Mouse (Mus musculus) heart, postnatal 0 days (tissue): ENCODE data around the gene Adamts12.

Experiments
- CTCF ChIP-seq: IDR thresholded peaks from 2 replicates; pipeline ENCODE4 v1.5.1; 2016; ENCODE audit warnings: antibody characterized with exemption, control low read depth, low read depth
- EP300 ChIP-seq: IDR thresholded peaks from 2 replicates; pipeline ENCODE4 v1.6.1; 2016; ENCODE audit warnings: antibody characterized with exemption, low read depth

DNA sequence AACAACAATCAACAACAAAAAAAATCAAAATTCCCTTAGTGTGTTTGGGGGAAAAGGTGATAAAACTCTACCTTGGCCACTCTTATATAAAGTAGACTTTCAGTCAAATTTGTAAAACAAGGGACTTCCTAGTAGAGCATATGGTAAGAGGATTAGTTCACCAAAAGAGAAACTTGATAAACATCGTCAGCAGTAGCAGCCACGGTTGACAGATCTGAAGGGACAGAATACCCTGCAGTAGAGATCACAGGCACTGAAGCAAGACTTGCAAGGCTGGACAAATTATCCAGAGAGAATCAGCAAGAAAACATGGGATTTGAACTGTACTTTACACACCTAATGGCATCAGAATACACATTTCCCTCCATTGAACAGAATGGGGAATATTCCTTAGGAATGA lies 49.7 kb upstream of the Adamts12 start:
- TF ChIP-seq CTCF, result no peak
- TF ChIP-seq EP300, result no peak
